Mouse (Mus musculus) C2C12 (cell line): ENCODE measurements at regions not wholly inside any gene's neighbourhood (a gene's known extent, or its start where the extent isn't known, plus 50 kb on each side); places are given as distances from the start of the nearest gene placed in this dataset.

Experiments
- H3K27me3 ChIP-seq: one replicate; pipeline ENCODE4 v1.6.1; 2011; ENCODE audit not compliant: control insufficient read depth, insufficient read depth, insufficient read length
- H3K36me3 ChIP-seq: one replicate; pipeline ENCODE4 v1.6.1; 2011; ENCODE audit not compliant: control insufficient read depth, insufficient read depth
- H3K4me3 ChIP-seq: one replicate; pipeline ENCODE4 v1.5.1; 2011; ENCODE audit warnings: mild to moderate bottlenecking, control low read depth; ENCODE audit not compliant: poor library complexity, insufficient read depth, severe bottlenecking
- H3K79me2 ChIP-seq: one replicate; pipeline ENCODE4 v1.6.1; 2011; ENCODE audit not compliant: control insufficient read depth, insufficient read depth
- H3K79me3 ChIP-seq: one replicate; pipeline ENCODE4 v1.6.1; 2011; ENCODE audit warnings: low read depth, control low read depth
- H3ac ChIP-seq: one replicate; pipeline ENCODE3; 2011; ENCODE audit warnings: low read depth; ENCODE audit not compliant: control insufficient read depth, insufficient read length
- CEBPB ChIP-seq: IDR thresholded peaks from one replicate; pipeline ENCODE4 v1.6.1; 2011; ENCODE audit warnings: low read depth, mild to moderate bottlenecking, control low read depth, moderate library complexity
- CTCF ChIP-seq: IDR thresholded peaks from one replicate; pipeline ENCODE4 v1.5.1; 2011; ENCODE audit not compliant: control insufficient read depth, insufficient read depth, insufficient read length
- FOSL1 ChIP-seq: IDR thresholded peaks from one replicate; pipeline ENCODE4 v1.8.0; 2011; ENCODE audit warnings: mild to moderate bottlenecking, low read length; ENCODE audit not compliant: poor library complexity, insufficient read depth, severe bottlenecking
- MAX ChIP-seq: IDR thresholded peaks from one replicate; pipeline ENCODE4 v1.6.1; 2011; ENCODE audit warnings: mild to moderate bottlenecking, control low read depth
- MYOD1 ChIP-seq: IDR thresholded peaks from one replicate; pipeline ENCODE4 v1.6.1; 2011; ENCODE audit warnings: low read depth; ENCODE audit not compliant: control insufficient read depth, insufficient read length
- MYOG ChIP-seq: IDR thresholded peaks from one replicate; pipeline ENCODE4 v1.6.1; 2011; ENCODE audit not compliant: control insufficient read depth, insufficient read length; ENCODE audit errors: extremely low read depth
- USF1 ChIP-seq: IDR thresholded peaks from one replicate; pipeline ENCODE4 v1.6.1; 2011; ENCODE audit warnings: low read depth, mild to moderate bottlenecking, control low read depth, moderate library complexity

GRCm38 (mm10) chr1:151128005-151128404, 54.3 kb upstream of the Gm47985 start:
- no peaks in the 10 kb centered on the region for H3K79me2 ChIP-seq
- no peaks in the 10 kb centered on the region for H3K79me3 ChIP-seq
- no peak overlapping the region for H3ac ChIP-seq
- no peaks in the 10 kb centered on the region for H3K36me3 ChIP-seq
- H3K27me3 ChIP-seq: no peaks in the 10 kb centered on the region
- TF ChIP-seq USF1 (no peak), FOSL1 (no peak), MAX (no peak), MYOD1 (no peak), CTCF (no peak), MYOG (no peak), CEBPB (no peak)
- no peak overlapping the region for H3K4me3 ChIP-seq

GRCm38 (mm10) chr1:151128955-151129354, 53.4 kb upstream of the Gm47985 start:
- H3K4me3 ChIP-seq: no peak overlapping the region
- H3K79me3 ChIP-seq: no peaks in the 10 kb centered on the region
- H3ac ChIP-seq: no peak overlapping the region
- H3K79me2 ChIP-seq: no peaks in the 10 kb centered on the region
- no peaks in the 10 kb centered on the region for H3K27me3 ChIP-seq
- TF ChIP-seq MYOD1 (no peak), USF1 (no peak), MYOG (no peak), MAX (no peak)
- H3K36me3 ChIP-seq: no peaks in the 10 kb centered on the region

- Histone ChIP-seq H3K36me3 (no peaks in the 10 kb centered on the region), H3ac (no peak overlapping the region), H3K79me2 (no peaks in the 10 kb centered on the region), H3K27me3 (no peaks in the 10 kb centered on the region), H3K4me3 (no peak overlapping the region), H3K79me3 (no peaks in the 10 kb centered on the region)
- TF ChIP-seq CTCF: no peak
- no peak for TF ChIP-seq USF1
- TF ChIP-seq MYOD1: no peak
- no peak for TF ChIP-seq FOSL1
- TF ChIP-seq MYOG: no peak
- no peak for TF ChIP-seq CEBPB
- no peak for TF ChIP-seq MAX
Observed at GRCm38 (mm10) chr1:151130036-151130435, 52.3 kb upstream of the Gm47985 start.

- H3K4me3 ChIP-seq: no peak overlapping the region
- no peak overlapping the region for H3ac ChIP-seq
- TF ChIP-seq MYOG: no peak
- no peak for TF ChIP-seq FOSL1
- TF ChIP-seq MYOD1: no peak
- TF ChIP-seq USF1: no peak
- no peak for TF ChIP-seq CTCF
- no peak for TF ChIP-seq MAX
- no peak for TF ChIP-seq CEBPB
- H3K79me3 ChIP-seq: no peaks in the 10 kb centered on the region
- no peaks in the 10 kb centered on the region for H3K79me2 ChIP-seq
- H3K36me3 ChIP-seq: no peaks in the 10 kb centered on the region
- no peaks in the 10 kb centered on the region for H3K27me3 ChIP-seq
Observed at GRCm38 (mm10) chr1:151130845-151131626, 51.3 kb upstream of the Gm47985 start.

- Histone ChIP-seq H3K79me2 (no peaks in the 10 kb centered on the region), H3K27me3 (no peaks in the 10 kb centered on the region), H3K36me3 (no peaks in the 10 kb centered on the region), H3K79me3 (no peaks in the 10 kb centered on the region), H3ac (no peak overlapping the region), H3K4me3 (no peak overlapping the region)
- TF ChIP-seq MYOD1: no peak
- no peak for TF ChIP-seq FOSL1
- TF ChIP-seq MAX: no peak
- TF ChIP-seq CTCF: no peak
- no peak for TF ChIP-seq USF1
- TF ChIP-seq CEBPB: no peak
- no peak for TF ChIP-seq MYOG
Observed at GRCm38 (mm10) chr1:151131627-151132284, 50.6 kb upstream of the Gm47985 start.
